31 mouse cellular contexts compared by ENCODE assay signal in genomic region chr3:95559437-95559836, GRCm38 (mm10). TPM values are rescaled to one million over a fixed set of nuclear protein-coding genes. Genes with fewer than 3 reads are reported as not detected.
DNase-seq lines count a peak whose midpoint lies in the region; ATAC-seq and TF ChIP-seq lines count a peak whose summit lies in the region.
"Had no signal": no experiment of that assay in that cellular context is flagged by ENCODE, and none has a peak within 500 bp of the region (broad histone marks: within the 10 kb centered on the region; RNA-seq: fewer than 3 reads in every experiment).

Gene Hormad1 (plus strand): TSS chr3:95559677.

- 91% methylated on average over 27 of the region's 27 CpGs for WGBS in forebrain, embryonic 11.5 days
- 91% methylated on average over 27 of the region's 27 CpGs for WGBS in forebrain, embryonic 12.5 days
- 94% methylated on average over 27 of the region's 27 CpGs for WGBS in midbrain, postnatal 0 days
- 88% methylated on average over 27 of the region's 27 CpGs for WGBS in heart, adult 2 months

- no peak for TF ChIP-seq CTCF in midbrain, postnatal 0 days (IDR thresholded peaks at IDR 0.05)
- TF ChIP-seq CTCF in heart, adult 2 months (IDR thresholded peaks at IDR 0.05) = no peak

- H3K27me3 ChIP-seq in forebrain, embryonic 11.5 days (ENCODE audit: control insufficient read depth, insufficient read depth, low read length) = no peaks in the 10 kb centered on the region
- no peaks in the 10 kb centered on the region for H3K27me3 ChIP-seq in forebrain, embryonic 12.5 days
- H3K27me3 ChIP-seq in midbrain, postnatal 0 days (ENCODE audit: insufficient read depth, low read length) = no peaks in the 10 kb centered on the region
- no peaks in the 10 kb centered on the region for H3K27me3 ChIP-seq in heart, adult 2 months (ENCODE audit: control insufficient read depth, insufficient read depth, low read length)
- H3K27me3 ChIP-seq: heart, embryonic 12.5 days; intestine, embryonic 15.5 days had no signal

- no peaks in the 10 kb centered on the region for H3K79me2 ChIP-seq in heart, adult 2 months (replicated peaks; ENCODE audit: control insufficient read depth, insufficient read depth, low read length)

- DNase-seq in forebrain, embryonic 11.5 days (ENCODE audit: low spot score) = peak; percentile 26
- peak; percentile 40 for DNase-seq in WW6 (ENCODE audit: low read depth, low spot score)
- peak; percentile 50 for DNase-seq in testis, postnatal 10 days (ENCODE audit: low spot score)
- no peak for DNase-seq in midbrain, postnatal 0 days (ENCODE audit: low spot score)
- DNase-seq in heart, adult 2 months = no peak
- no peak for DNase-seq in cerebellum, adult 8-10 months
- DNase-seq: adrenal gland, postnatal 10 days; cerebellum, adult 11-12 months; cerebellum, adult 9-11 months; cerebellum, postnatal 36 days; gastrocnemius, postnatal 10 days; kidney, adult 18-20 months had no signal

- no peak for ATAC-seq in forebrain, embryonic 11.5 days (replicated peaks; ENCODE audit: low FRiP score)
- no peak for ATAC-seq in forebrain, embryonic 12.5 days (ENCODE audit: low FRiP score)
- no peak for ATAC-seq in midbrain, postnatal 0 days (ENCODE audit: low FRiP score)
- ATAC-seq: forebrain, embryonic 16.5 days; intestine, embryonic 15.5 days had no signal

- no peak within 1 kb of the TSS for H3K27ac ChIP-seq in forebrain, embryonic 11.5 days (ENCODE audit: low read depth, low read length)
- H3K27ac ChIP-seq in forebrain, embryonic 12.5 days = no peak within 1 kb of the TSS
- H3K27ac ChIP-seq in midbrain, postnatal 0 days (ENCODE audit: low read depth, low read length) = no peak within 1 kb of the TSS
- H3K27ac ChIP-seq in heart, adult 2 months = no peak within 1 kb of the TSS
- H3K27ac ChIP-seq: embryonic facial prominence, embryonic 10.5 days; forebrain, embryonic 10.5 days; hindbrain, embryonic 10.5 days; hindbrain, embryonic 14.5 days; intestine, embryonic 15.5 days had no signal

- H3K4me1 ChIP-seq in forebrain, embryonic 11.5 days (replicated peaks; ENCODE audit: control insufficient read depth, insufficient read depth, low read length) = no peaks in the 10 kb centered on the region
- H3K4me1 ChIP-seq in forebrain, embryonic 12.5 days = no peaks in the 10 kb centered on the region
- no peaks in the 10 kb centered on the region for H3K4me1 ChIP-seq in midbrain, postnatal 0 days (ENCODE audit: insufficient read depth, low read length)
- no peaks in the 10 kb centered on the region for H3K4me1 ChIP-seq in heart, adult 2 months (ENCODE audit: control insufficient read depth, insufficient read depth, low read length)
- H3K4me1 ChIP-seq: embryonic facial prominence, embryonic 10.5 days; forebrain, embryonic 10.5 days; heart, embryonic 12.5 days; hindbrain, embryonic 10.5 days; intestine, embryonic 15.5 days had no signal

- intact Hi-C loops in heart, adult 2 months (cut with DNase I) = no loop called here

- no peak for TF ChIP-seq POLR2A in heart, adult 2 months (IDR thresholded peaks at IDR 0.05; ENCODE audit: insufficient read depth, low read depth, low read length)

- H3K4me3 ChIP-seq in forebrain, embryonic 11.5 days (ENCODE audit: low read depth, low read length) = no peak within 1 kb of the TSS
- no peak within 1 kb of the TSS for H3K4me3 ChIP-seq in forebrain, embryonic 12.5 days (replicated peaks)
- H3K4me3 ChIP-seq in midbrain, postnatal 0 days (ENCODE audit: low read depth, low read length) = no peak within 1 kb of the TSS
- no peak within 1 kb of the TSS for H3K4me3 ChIP-seq in heart, adult 2 months
- H3K4me3 ChIP-seq: embryonic facial prominence, embryonic 10.5 days; erythroblast, embryonic 14.5 days; forebrain, embryonic 10.5 days; heart, embryonic 12.5 days; hindbrain, embryonic 10.5 days; intestine, embryonic 15.5 days had no signal

- no peak for TF ChIP-seq EP300 in heart, adult 2 months (IDR thresholded peaks at IDR 0.05; ENCODE audit: insufficient read depth, low read depth, low read length)

- no peaks in the 10 kb centered on the region for H3K36me3 ChIP-seq in forebrain, embryonic 11.5 days (ENCODE audit: control insufficient read depth, insufficient read depth, low read length)
- no peaks in the 10 kb centered on the region for H3K36me3 ChIP-seq in forebrain, embryonic 12.5 days (replicated peaks)
- H3K36me3 ChIP-seq in midbrain, postnatal 0 days (ENCODE audit: insufficient read depth, low read length) = no peaks in the 10 kb centered on the region
- no peaks in the 10 kb centered on the region for H3K36me3 ChIP-seq in heart, adult 2 months (ENCODE audit: control insufficient read depth, insufficient read depth, low read length)
- H3K36me3 ChIP-seq: embryonic facial prominence, embryonic 10.5 days; forebrain, embryonic 10.5 days; heart, embryonic 12.5 days; hindbrain, embryonic 10.5 days; intestine, embryonic 15.5 days had no signal

- no peaks in the 10 kb centered on the region for H3K9me3 ChIP-seq in forebrain, embryonic 11.5 days (ENCODE audit: control insufficient read depth, low read length)
- H3K9me3 ChIP-seq in forebrain, embryonic 12.5 days = no peaks in the 10 kb centered on the region
- H3K9me3 ChIP-seq in midbrain, postnatal 0 days (ENCODE audit: low read length) = no peaks in the 10 kb centered on the region
- H3K9me3 ChIP-seq: embryonic facial prominence, embryonic 10.5 days; heart, embryonic 12.5 days; hindbrain, embryonic 10.5 days; intestine, embryonic 15.5 days had no signal

- H3K9ac ChIP-seq in forebrain, embryonic 11.5 days (ENCODE audit: low read length) = no peak within 1 kb of the TSS
- no peak within 1 kb of the TSS for H3K9ac ChIP-seq in forebrain, embryonic 12.5 days
- H3K9ac ChIP-seq in midbrain, postnatal 0 days (replicated peaks; ENCODE audit: low read length, poor library complexity, severe bottlenecking) = no peak within 1 kb of the TSS
- H3K9ac ChIP-seq in heart, adult 2 months (ENCODE audit: low read depth, low read length) = no peak within 1 kb of the TSS
- H3K9ac ChIP-seq: heart, embryonic 12.5 days; hindbrain, embryonic 14.5 days; intestine, embryonic 15.5 days had no signal

- no peak within 1 kb of the TSS for H3K4me2 ChIP-seq in forebrain, embryonic 11.5 days (ENCODE audit: low read depth, low read length, severe bottlenecking)
- H3K4me2 ChIP-seq in forebrain, embryonic 12.5 days = no peak within 1 kb of the TSS
- H3K4me2 ChIP-seq in midbrain, postnatal 0 days (ENCODE audit: low read depth, low read length, poor library complexity, severe bottlenecking) = no peak within 1 kb of the TSS
- H3K4me2 ChIP-seq: heart, embryonic 12.5 days; hindbrain, embryonic 14.5 days; intestine, embryonic 15.5 days had no signal

RNA-seq across cellular contexts. Expression of gene Hormad1, which starts in this region (rescaled TPM):
- not detected in 2 replicates for polyA plus RNA-seq in forebrain, embryonic 11.5 days (2014; fragmentation: Nextera tagmentation; extraction: Ambion mirVana)
- not detected in 2 replicates for polyA plus RNA-seq in forebrain, embryonic 12.5 days (2016; fragmentation: Nextera tagmentation; extraction: Ambion mirVana)
- total RNA-seq in midbrain, postnatal 0 days (2014; rRNA removed) = not detected in 2 replicates
- not detected in 2 replicates for polyA plus RNA-seq in midbrain, postnatal 0 days (2015; fragmentation: Nextera tagmentation; extraction: Ambion mirVana)
- total RNA-seq in heart, adult 2 months (2021) = not detected
- polyA plus RNA-seq in heart, adult 2 months (2012; rRNA removed) = not detected in 2 replicates
- total RNA-seq: adrenal gland, postnatal 10 days; adrenal gland, postnatal 4 days; gastrocnemius, postnatal 10 days; gastrocnemius, postnatal 4 days; heart, adult 8-10 months; heart, postnatal 25 days; MEL had no signal
- polyA plus RNA-seq: brain, embryonic 14.5 days; C2C12; embryonic facial prominence, embryonic 10.5 days; embryonic facial prominence, embryonic 14.5 days; erythroblast, embryonic 14.5 days; forebrain, embryonic 10.5 days; forebrain, embryonic 16.5 days; frontal cortex, adult 2 months; heart, embryonic 12.5 days; heart, embryonic 16.5 days; hindbrain, embryonic 10.5 days; hindbrain, embryonic 14.5 days; intestine, embryonic 15.5 days had no signal

Comparison
In these comparisons a context has a peak if more than half of its experiments do, and no peak if none do; other contexts are left out.
1. Peak in DNase-seq in forebrain, embryonic 11.5 days; RNA of the gene not detected or under 1 TPM.
2. DNase-seq: peak in WW6 (single experiment) and testis, postnatal 10 days (single experiment); none in midbrain, postnatal 0 days (single experiment), heart, adult 2 months (0 of 2) and cerebellum, adult 8-10 months (single experiment).